Mouse (Mus musculus): ENCODE results near the gene Sgms2. TPM values are rescaled to one million over a fixed set of nuclear protein-coding genes. Genes with fewer than 3 reads are reported as not detected.

Sgms2 gene
- polyA plus RNA-seq, 1 experiment, result 27.2 TPM

DNA sequence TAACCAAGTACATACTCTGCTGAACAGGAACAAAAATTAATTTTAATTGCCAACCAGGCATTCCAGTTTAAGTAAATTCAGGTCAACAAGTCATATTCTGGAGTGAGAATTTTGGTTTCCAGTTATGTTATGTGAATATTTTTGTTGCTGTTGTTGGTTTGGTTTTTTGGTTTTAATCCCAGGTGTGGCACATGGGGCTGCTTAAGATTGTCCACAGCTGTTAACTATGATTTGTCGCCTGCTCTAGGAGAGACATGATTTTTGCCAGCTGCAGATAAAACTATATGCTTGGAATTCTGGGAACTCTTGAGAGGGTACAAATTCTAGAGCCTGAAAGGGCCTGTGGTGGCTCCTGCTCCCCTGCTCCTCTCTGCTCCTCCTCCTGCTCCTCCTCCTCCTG is 174.1 kb downstream of the Sgms2 start:
- TF ChIP-seq CTCF (conservative IDR thresholded peaks at IDR 0.05; ENCODE audit: insufficient read depth, insufficient read length, low read depth, low read length) (no peak), POLR2A (IDR thresholded peaks at IDR 0.05; ENCODE audit: low read depth, low read length) (no peak)
- Histone ChIP-seq H3K36me3 (ENCODE audit: control insufficient read depth, insufficient read depth, low read length) (no peaks in the 10 kb centered on the region; the same call in 1 of the 2 replicates), H3K4me3 (ENCODE audit: insufficient read depth, low read depth, low read length) (no peak overlapping the region), H3K4me1 (ENCODE audit: control insufficient read depth, insufficient read depth, low read length) (peaks cover 2% of the 10 kb centered on the region; the same call in 1 of the 2 replicates), H3K27me3 (replicated peaks; ENCODE audit: control insufficient read depth, insufficient read depth, low read length) (no peaks in the 10 kb centered on the region), H3K27ac (ENCODE audit: insufficient read depth, low read depth, low read length) (no peak overlapping the region)
- WGBS, result 89% methylated on average over 1 of the region's 1 CpGs
- DNase-seq, result no peak

DNA sequence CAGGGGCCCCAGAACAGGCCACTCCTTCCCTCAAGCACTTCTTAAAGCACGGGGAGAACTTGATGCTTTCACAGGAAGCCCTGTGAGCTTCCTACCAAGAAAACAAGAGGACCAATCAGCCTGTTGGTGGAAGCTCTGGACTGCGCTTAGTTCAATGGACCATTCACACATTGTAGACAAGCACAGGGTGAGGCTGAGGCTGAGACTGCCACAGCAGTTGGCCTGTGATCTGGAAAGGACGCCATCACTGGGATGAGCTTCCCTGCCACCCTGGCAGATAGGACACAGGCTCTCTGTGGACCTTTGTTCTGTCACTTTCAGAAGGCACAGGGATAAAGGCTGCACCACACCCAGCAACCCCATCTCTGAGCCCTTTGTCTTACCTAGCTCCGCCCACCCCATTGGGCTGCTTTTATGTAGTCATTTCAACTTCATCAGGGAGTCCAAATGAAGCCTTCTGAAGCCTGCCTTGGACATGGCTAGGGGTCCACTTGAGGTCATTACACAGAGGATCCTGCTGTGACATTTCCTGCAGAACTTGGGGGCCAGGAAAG is 175.2 kb downstream of the Sgms2 start:
- Histone ChIP-seq H3K27ac (ENCODE audit: insufficient read depth, low read depth, low read length) (no peak overlapping the region), H3K36me3 (ENCODE audit: control insufficient read depth, insufficient read depth, low read length) (no peaks in the 10 kb centered on the region), H3K4me3 (ENCODE audit: insufficient read depth, low read depth, low read length) (no peak overlapping the region), H3K27me3 (replicated peaks; ENCODE audit: control insufficient read depth, insufficient read depth, low read length) (no peaks in the 10 kb centered on the region), H3K4me1 (ENCODE audit: control insufficient read depth, insufficient read depth, low read length) (no peaks in the 10 kb centered on the region; the same call in 1 of the 2 replicates)
- DNase-seq, result no peak
- TF ChIP-seq CTCF (conservative IDR thresholded peaks at IDR 0.05; ENCODE audit: insufficient read depth, insufficient read length, low read depth, low read length) (no peak), POLR2A (IDR thresholded peaks at IDR 0.05; ENCODE audit: low read depth, low read length) (no peak)
- WGBS, result 68% methylated on average over 4 of the region's 4 CpGs

DNA sequence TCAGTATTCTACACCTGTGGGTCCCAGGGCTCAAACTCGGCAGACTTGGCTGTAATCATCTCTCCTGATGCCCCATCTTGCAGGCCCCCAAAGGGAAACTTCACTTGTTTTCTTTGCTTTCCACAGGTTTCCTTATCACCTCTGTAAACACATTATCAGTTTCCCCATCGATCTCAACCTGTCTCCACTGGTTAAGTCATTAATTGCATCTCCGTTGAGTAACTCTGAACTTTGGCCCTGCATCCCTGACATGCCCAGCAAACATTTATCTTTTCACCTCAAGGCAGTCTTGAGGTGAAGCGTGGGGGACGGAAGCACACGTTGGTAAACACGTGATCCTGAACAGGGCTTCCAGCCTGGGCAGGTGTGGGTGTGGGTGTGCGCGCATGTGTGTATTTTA is 178.9 kb downstream of the Sgms2 start:
- no peaks in the 10 kb centered on the region for H3K27me3 ChIP-seq (replicated peaks; ENCODE audit: control insufficient read depth, insufficient read depth, low read length)
- H3K4me1 ChIP-seq (ENCODE audit: control insufficient read depth, insufficient read depth, low read length), result no peaks in the 10 kb centered on the region
- H3K36me3 ChIP-seq (ENCODE audit: control insufficient read depth, insufficient read depth, low read length), result no peaks in the 10 kb centered on the region
- WGBS, result 68% methylated on average over 9 of the region's 9 CpGs
- no peak overlapping the region for H3K27ac ChIP-seq (ENCODE audit: insufficient read depth, low read depth, low read length)
- TF ChIP-seq CTCF (conservative IDR thresholded peaks at IDR 0.05; ENCODE audit: insufficient read depth, insufficient read length, low read depth, low read length) (no peak), POLR2A (IDR thresholded peaks at IDR 0.05; ENCODE audit: low read depth, low read length) (no peak)
- no peak overlapping the region for H3K4me3 ChIP-seq (ENCODE audit: insufficient read depth, low read depth, low read length)
- DNase-seq, result no peak

DNA sequence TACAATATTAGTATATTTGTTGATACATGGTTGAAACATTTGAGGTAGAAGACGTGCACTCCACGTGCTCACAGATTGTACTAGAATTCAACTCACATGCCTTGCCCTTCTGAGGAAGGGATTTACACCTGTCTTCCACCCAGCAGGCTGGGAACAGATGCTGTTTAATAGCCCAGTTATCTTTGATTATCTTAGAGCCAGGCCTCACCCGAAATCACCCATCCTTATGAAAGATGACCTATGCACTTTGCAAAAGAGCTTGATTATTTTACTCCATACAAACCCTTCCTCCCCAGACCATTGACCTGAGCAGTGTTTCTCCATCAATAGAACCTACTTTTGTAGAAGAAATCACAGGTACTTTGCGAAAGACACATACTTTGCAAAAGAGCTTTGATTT is 180.6 kb downstream of the Sgms2 start:
- Histone ChIP-seq H3K27ac (ENCODE audit: insufficient read depth, low read depth, low read length) (no peak overlapping the region), H3K27me3 (replicated peaks; ENCODE audit: control insufficient read depth, insufficient read depth, low read length) (no peaks in the 10 kb centered on the region), H3K36me3 (ENCODE audit: control insufficient read depth, insufficient read depth, low read length) (no peaks in the 10 kb centered on the region), H3K4me1 (ENCODE audit: control insufficient read depth, insufficient read depth, low read length) (no peaks in the 10 kb centered on the region), H3K4me3 (ENCODE audit: insufficient read depth, low read depth, low read length) (no peak overlapping the region)
- TF ChIP-seq POLR2A (IDR thresholded peaks at IDR 0.05; ENCODE audit: low read depth, low read length), result no peak
- no peak for TF ChIP-seq CTCF (conservative IDR thresholded peaks at IDR 0.05; ENCODE audit: insufficient read depth, insufficient read length, low read depth, low read length)
- DNase-seq, result no peak
- 91% methylated on average over 4 of the region's 4 CpGs for WGBS

DNA sequence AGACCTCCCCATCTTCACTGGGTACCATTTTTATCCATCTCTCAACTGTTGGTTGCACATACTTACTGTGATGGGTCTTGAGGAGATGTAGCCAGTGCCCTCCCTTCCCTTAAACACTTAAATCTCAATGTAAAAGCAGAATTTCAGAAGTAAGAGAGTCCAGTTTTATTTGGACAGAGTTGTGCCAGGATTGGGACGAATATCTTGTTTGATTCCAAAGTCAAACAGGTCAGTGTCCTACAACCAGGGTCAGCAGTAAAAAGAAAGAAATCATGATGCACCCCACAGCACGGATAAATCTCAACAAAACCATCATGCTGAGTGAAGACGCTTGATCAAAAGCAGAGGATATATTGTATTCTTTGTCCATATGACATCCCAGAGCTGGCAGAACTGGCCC is 183.4 kb downstream of the Sgms2 start:
- no peak overlapping the region for H3K4me3 ChIP-seq (ENCODE audit: insufficient read depth, low read depth, low read length)
- no peaks in the 10 kb centered on the region for H3K36me3 ChIP-seq (ENCODE audit: control insufficient read depth, insufficient read depth, low read length)
- no peaks in the 10 kb centered on the region for H3K27me3 ChIP-seq (replicated peaks; ENCODE audit: control insufficient read depth, insufficient read depth, low read length)
- DNase-seq, result no peak
- 88% methylated on average over 3 of the region's 3 CpGs for WGBS
- no peak overlapping the region for H3K27ac ChIP-seq (ENCODE audit: insufficient read depth, low read depth, low read length)
- TF ChIP-seq CTCF (conservative IDR thresholded peaks at IDR 0.05; ENCODE audit: insufficient read depth, insufficient read length, low read depth, low read length), result no peak
- TF ChIP-seq POLR2A (IDR thresholded peaks at IDR 0.05; ENCODE audit: low read depth, low read length), result no peak
- no peaks in the 10 kb centered on the region; the same call in 1 of the 2 replicates for H3K4me1 ChIP-seq (ENCODE audit: control insufficient read depth, insufficient read depth, low read length)

DNA sequence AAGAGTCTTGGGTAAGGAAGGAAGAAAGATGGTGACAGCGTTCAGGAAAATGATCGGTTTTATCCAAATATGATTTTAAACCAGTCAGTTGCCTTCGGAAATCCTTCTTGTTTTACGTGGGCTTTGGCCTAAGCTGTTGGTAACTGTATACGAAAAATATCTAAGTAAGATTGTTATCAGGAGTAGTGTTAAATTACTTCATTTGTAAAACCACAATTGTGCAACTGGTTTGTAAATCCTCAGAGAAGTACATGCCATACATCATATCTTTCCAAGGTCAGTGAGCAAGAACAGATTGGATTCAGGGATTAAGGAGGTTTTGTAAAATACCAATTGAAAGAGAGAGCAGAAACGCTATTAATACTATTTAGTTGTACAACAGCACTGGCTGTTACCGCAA is 185.0 kb downstream of the Sgms2 start:
- Histone ChIP-seq H3K36me3 (ENCODE audit: control insufficient read depth, insufficient read depth, low read length) (no peaks in the 10 kb centered on the region), H3K4me1 (ENCODE audit: control insufficient read depth, insufficient read depth, low read length) (no peaks in the 10 kb centered on the region; the same call in 1 of the 2 replicates), H3K27ac (ENCODE audit: insufficient read depth, low read depth, low read length) (no peak overlapping the region), H3K4me3 (ENCODE audit: insufficient read depth, low read depth, low read length) (no peak overlapping the region), H3K27me3 (replicated peaks; ENCODE audit: control insufficient read depth, insufficient read depth, low read length) (no peaks in the 10 kb centered on the region)
- DNase-seq, result no peak
- TF ChIP-seq CTCF (conservative IDR thresholded peaks at IDR 0.05; ENCODE audit: insufficient read depth, insufficient read length, low read depth, low read length) (no peak), POLR2A (IDR thresholded peaks at IDR 0.05; ENCODE audit: low read depth, low read length) (no peak)
- 91% methylated on average over 7 of the region's 7 CpGs for WGBS

GRCm38 (mm10) chr3:131303320-131303714 is 187.9 kb downstream of the Sgms2 start:
- Histone ChIP-seq H3K36me3 (ENCODE audit: control insufficient read depth, insufficient read depth, low read length) (no peaks in the 10 kb centered on the region), H3K27me3 (replicated peaks; ENCODE audit: control insufficient read depth, insufficient read depth, low read length) (no peaks in the 10 kb centered on the region), H3K4me1 (ENCODE audit: control insufficient read depth, insufficient read depth, low read length) (no peaks in the 10 kb centered on the region; the same call in 1 of the 2 replicates), H3K27ac (ENCODE audit: insufficient read depth, low read depth, low read length) (no peak overlapping the region), H3K4me3 (ENCODE audit: insufficient read depth, low read depth, low read length) (peak overlapping the region; percentile 90)
- no peak for DNase-seq
- TF ChIP-seq CTCF (conservative IDR thresholded peaks at IDR 0.05; ENCODE audit: insufficient read depth, insufficient read length, low read depth, low read length) (no peak), POLR2A (IDR thresholded peaks at IDR 0.05; ENCODE audit: low read depth, low read length) (no peak)
- WGBS, result 17% methylated on average over 5 of the region's 5 CpGs

Measured in kidney, adult 2 months (tissue).